Mouse (Mus musculus): ENCODE measurements around the gene Bco2. TPM values are rescaled to one million over a fixed set of nuclear protein-coding genes. Genes with fewer than 3 reads are reported as not detected.

Bco2 gene
- polyA plus RNA-seq, 1 experiment from 2014 or later = 0.12 TPM

GRCm38 (mm10) chr9:50496546-50496945, 58.4 kb downstream of the Bco2 start:
- no peaks in the 10 kb centered on the region for H3K27me3 ChIP-seq (ENCODE audit: control insufficient read depth, insufficient read depth, low read length)
- no peak overlapping the region for H3K4me3 ChIP-seq (ENCODE audit: control insufficient read depth in 1 of 2, insufficient read depth in 1 of 2, low read depth in 1 of 2, low read length in 2 of 2)
- ATAC-seq (ENCODE audit: insufficient number of reproducible peaks, insufficient read depth, low FRiP score, low read depth) = no peak
- no peaks in the 10 kb centered on the region for H3K36me3 ChIP-seq (ENCODE audit: control insufficient read depth, insufficient read depth, low read length)
- H3K4me2 ChIP-seq (ENCODE audit: low read length) = peak overlapping the region; percentile 31; the same call in 1 of the 2 replicates
- H3K27ac ChIP-seq (replicated peaks in 1 of 2; ENCODE audit: control insufficient read depth in 1 of 2, insufficient read depth in 1 of 2, low read depth in 2 of 2, low read length in 2 of 2) = no peak overlapping the region; a peak in 1 of 4 replicates
- H3K9ac ChIP-seq (ENCODE audit: low read length) = peak overlapping the region; percentile 2; the same call in 1 of the 2 replicates
- no peaks in the 10 kb centered on the region for H3K9me3 ChIP-seq (ENCODE audit: control insufficient read depth, low read length)
- 22% methylated on average over 6 of the region's 6 CpGs for WGBS
- peaks cover 13 to 19% of the 10 kb centered on the region in 2 experiments for H3K4me1 ChIP-seq (ENCODE audit: control insufficient read depth in 2 of 2, insufficient read depth in 2 of 2, low read length in 2 of 2)

DNA sequence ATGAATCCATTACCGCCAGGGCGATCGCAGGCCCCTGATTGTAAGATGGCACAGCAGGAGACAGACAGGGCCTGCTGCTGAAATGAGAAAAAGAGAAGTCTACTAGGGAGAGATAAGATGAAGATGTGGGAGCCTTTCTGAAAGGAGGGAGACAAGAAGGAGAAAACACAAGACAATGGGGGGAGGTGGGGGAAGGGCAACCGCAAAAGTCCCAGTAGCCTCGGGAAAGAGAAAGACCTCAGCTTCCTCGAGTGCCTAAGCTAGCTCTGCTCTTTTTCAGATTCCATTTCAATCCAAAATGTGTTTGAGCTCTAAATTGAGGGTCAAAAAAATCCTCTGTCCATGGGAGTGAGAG, 58.9 kb downstream of the Bco2 start:
- peak overlapping the region; percentile 2 for H3K9ac ChIP-seq (ENCODE audit: low read length)
- no peak for ATAC-seq (ENCODE audit: insufficient number of reproducible peaks, insufficient read depth, low FRiP score, low read depth)
- H3K9me3 ChIP-seq (ENCODE audit: control insufficient read depth, low read length) = no peaks in the 10 kb centered on the region
- no peaks in the 10 kb centered on the region for H3K36me3 ChIP-seq (ENCODE audit: control insufficient read depth, insufficient read depth, low read length)
- peak overlapping the region; percentile 31 for H3K4me2 ChIP-seq (ENCODE audit: low read length)
- no peaks in the 10 kb centered on the region for H3K27me3 ChIP-seq (ENCODE audit: control insufficient read depth, insufficient read depth, low read length)
- H3K4me3 ChIP-seq (ENCODE audit: control insufficient read depth in 1 of 2, insufficient read depth in 1 of 2, low read depth in 1 of 2, low read length in 2 of 2) = no peak overlapping the region
- H3K4me1 ChIP-seq (ENCODE audit: control insufficient read depth in 2 of 2, insufficient read depth in 2 of 2, low read length in 2 of 2) = peaks cover 13 to 19% of the 10 kb centered on the region in 2 experiments
- H3K27ac ChIP-seq (replicated peaks in 1 of 2; ENCODE audit: control insufficient read depth in 1 of 2, insufficient read depth in 1 of 2, low read depth in 2 of 2, low read length in 2 of 2) = 0 out of 4 replicates have a peak overlapping the region, but pooled peaks of 1 of the 2 experiments have one; percentile 5
- 20% methylated on average over 6 of the region's 6 CpGs for WGBS

GRCm38 (mm10) chr9:50495405-50496150, 59.4 kb downstream of the Bco2 start:
- H3K27ac ChIP-seq (replicated peaks in 1 of 2; ENCODE audit: control insufficient read depth in 1 of 2, insufficient read depth in 1 of 2, low read depth in 2 of 2, low read length in 2 of 2) = 0 out of 4 replicates have a peak overlapping the region, but pooled peaks of 1 of the 2 experiments have one; percentile 5
- 53% methylated on average over 10 of the region's 10 CpGs for WGBS
- H3K9me3 ChIP-seq (ENCODE audit: control insufficient read depth, low read length) = no peaks in the 10 kb centered on the region
- no peaks in the 10 kb centered on the region for H3K36me3 ChIP-seq (ENCODE audit: control insufficient read depth, insufficient read depth, low read length)
- ATAC-seq (ENCODE audit: insufficient number of reproducible peaks, insufficient read depth, low FRiP score, low read depth) = no peak
- no peak overlapping the region for H3K4me3 ChIP-seq (ENCODE audit: control insufficient read depth in 1 of 2, insufficient read depth in 1 of 2, low read depth in 1 of 2, low read length in 2 of 2)
- H3K4me1 ChIP-seq (ENCODE audit: control insufficient read depth in 2 of 2, insufficient read depth in 2 of 2, low read length in 2 of 2) = peaks cover 11 to 19% of the 10 kb centered on the region in 2 experiments
- H3K27me3 ChIP-seq (ENCODE audit: control insufficient read depth, insufficient read depth, low read length) = no peaks in the 10 kb centered on the region
- H3K4me2 ChIP-seq (ENCODE audit: low read length) = peak overlapping the region; percentile 31
- peak overlapping the region; percentile 2 for H3K9ac ChIP-seq (ENCODE audit: low read length)

GRCm38 (mm10) chr9:50494311-50494710, 60.7 kb downstream of the Bco2 start, which contains the start of gene Plet1:
Gene Plet1, plus strand, starts transcription at chr9:50494525.
- Histone ChIP-seq H3K4me3 (ENCODE audit: control insufficient read depth in 1 of 2, insufficient read depth in 1 of 2, low read depth in 1 of 2, low read length in 2 of 2) (no peak within 1 kb of the TSS), H3K9ac (ENCODE audit: low read length) (no peak within 1 kb of the TSS), H3K27me3 (ENCODE audit: control insufficient read depth, insufficient read depth, low read length) (no peaks in the 10 kb centered on the region), H3K36me3 (ENCODE audit: control insufficient read depth, insufficient read depth, low read length) (no peaks in the 10 kb centered on the region), H3K9me3 (ENCODE audit: control insufficient read depth, low read length) (no peaks in the 10 kb centered on the region), H3K4me2 (ENCODE audit: low read length) (no peak within 1 kb of the TSS), H3K27ac (replicated peaks in 1 of 2; ENCODE audit: control insufficient read depth in 1 of 2, insufficient read depth in 1 of 2, low read depth in 2 of 2, low read length in 2 of 2) (no peak within 1 kb of the TSS), H3K4me1 (ENCODE audit: control insufficient read depth in 2 of 2, insufficient read depth in 2 of 2, low read length in 2 of 2) (peaks cover 11 to 19% of the 10 kb centered on the region in 2 experiments)
- no peak for ATAC-seq (ENCODE audit: insufficient number of reproducible peaks, insufficient read depth, low FRiP score, low read depth)
- WGBS = 80% methylated on average over 6 of the region's 6 CpGs

- Histone ChIP-seq H3K27me3 (ENCODE audit: control insufficient read depth, insufficient read depth, low read length) (no peaks in the 10 kb centered on the region), H3K4me2 (ENCODE audit: low read length) (no peak overlapping the region), H3K9ac (ENCODE audit: low read length) (no peak overlapping the region), H3K36me3 (ENCODE audit: control insufficient read depth, insufficient read depth, low read length) (no peaks in the 10 kb centered on the region), H3K9me3 (ENCODE audit: control insufficient read depth, low read length) (no peaks in the 10 kb centered on the region), H3K4me1 (ENCODE audit: control insufficient read depth in 2 of 2, insufficient read depth in 2 of 2, low read length in 2 of 2) (peaks cover 12 to 19% of the 10 kb centered on the region in 2 experiments), H3K27ac (replicated peaks in 1 of 2; ENCODE audit: control insufficient read depth in 1 of 2, insufficient read depth in 1 of 2, low read depth in 2 of 2, low read length in 2 of 2) (no peak overlapping the region), H3K4me3 (ENCODE audit: control insufficient read depth in 1 of 2, insufficient read depth in 1 of 2, low read depth in 1 of 2, low read length in 2 of 2) (no peak overlapping the region)
- WGBS = 72% methylated on average over 2 of the region's 2 CpGs
- ATAC-seq (ENCODE audit: insufficient number of reproducible peaks, insufficient read depth, low FRiP score, low read depth) = no peak
Observed at GRCm38 (mm10) chr9:50493777-50494176, 61.2 kb downstream of the Bco2 start.

GRCm38 (mm10) chr9:50491531-50492045, 63.4 kb downstream of the Bco2 start:
- no peaks in the 10 kb centered on the region for H3K27me3 ChIP-seq (ENCODE audit: control insufficient read depth, insufficient read depth, low read length)
- H3K4me2 ChIP-seq (ENCODE audit: low read length) = no peak overlapping the region
- H3K36me3 ChIP-seq (ENCODE audit: control insufficient read depth, insufficient read depth, low read length) = no peaks in the 10 kb centered on the region
- no peak overlapping the region for H3K4me3 ChIP-seq (ENCODE audit: control insufficient read depth in 1 of 2, insufficient read depth in 1 of 2, low read depth in 1 of 2, low read length in 2 of 2)
- no peaks in the 10 kb centered on the region for H3K9me3 ChIP-seq (ENCODE audit: control insufficient read depth, low read length)
- ATAC-seq (ENCODE audit: insufficient number of reproducible peaks, insufficient read depth, low FRiP score, low read depth) = no peak
- 74% methylated on average over 2 of the region's 2 CpGs for WGBS
- H3K4me1 ChIP-seq (ENCODE audit: control insufficient read depth in 2 of 2, insufficient read depth in 2 of 2, low read length in 2 of 2) = peaks cover 10 to 14% of the 10 kb centered on the region in 2 experiments
- no peak overlapping the region for H3K27ac ChIP-seq (replicated peaks in 1 of 2; ENCODE audit: control insufficient read depth in 1 of 2, insufficient read depth in 1 of 2, low read depth in 2 of 2, low read length in 2 of 2)
- H3K9ac ChIP-seq (ENCODE audit: low read length) = no peak overlapping the region

- H3K4me1 ChIP-seq (ENCODE audit: control insufficient read depth in 2 of 2, insufficient read depth in 2 of 2, low read length in 2 of 2) = peaks cover 6% of the 10 kb centered on the region in 2 experiments
- no peak overlapping the region for H3K4me3 ChIP-seq (ENCODE audit: control insufficient read depth in 1 of 2, insufficient read depth in 1 of 2, low read depth in 1 of 2, low read length in 2 of 2)
- H3K27ac ChIP-seq (replicated peaks in 1 of 2; ENCODE audit: control insufficient read depth in 1 of 2, insufficient read depth in 1 of 2, low read depth in 2 of 2, low read length in 2 of 2) = no peak overlapping the region
- no peak overlapping the region for H3K9ac ChIP-seq (ENCODE audit: low read length)
- no peaks in the 10 kb centered on the region for H3K9me3 ChIP-seq (ENCODE audit: control insufficient read depth, low read length)
- H3K27me3 ChIP-seq (ENCODE audit: control insufficient read depth, insufficient read depth, low read length) = no peaks in the 10 kb centered on the region
- H3K4me2 ChIP-seq (ENCODE audit: low read length) = no peak overlapping the region
- no peak for ATAC-seq (ENCODE audit: insufficient number of reproducible peaks, insufficient read depth, low FRiP score, low read depth)
- H3K36me3 ChIP-seq (ENCODE audit: control insufficient read depth, insufficient read depth, low read length) = no peaks in the 10 kb centered on the region
Observed at GRCm38 (mm10) chr9:50490836-50491235, 64.1 kb downstream of the Bco2 start.

All from heart, embryonic 14.5 days (tissue).